ENCODE assay signal across 7 mouse cellular contexts in the genomic region with DNA sequence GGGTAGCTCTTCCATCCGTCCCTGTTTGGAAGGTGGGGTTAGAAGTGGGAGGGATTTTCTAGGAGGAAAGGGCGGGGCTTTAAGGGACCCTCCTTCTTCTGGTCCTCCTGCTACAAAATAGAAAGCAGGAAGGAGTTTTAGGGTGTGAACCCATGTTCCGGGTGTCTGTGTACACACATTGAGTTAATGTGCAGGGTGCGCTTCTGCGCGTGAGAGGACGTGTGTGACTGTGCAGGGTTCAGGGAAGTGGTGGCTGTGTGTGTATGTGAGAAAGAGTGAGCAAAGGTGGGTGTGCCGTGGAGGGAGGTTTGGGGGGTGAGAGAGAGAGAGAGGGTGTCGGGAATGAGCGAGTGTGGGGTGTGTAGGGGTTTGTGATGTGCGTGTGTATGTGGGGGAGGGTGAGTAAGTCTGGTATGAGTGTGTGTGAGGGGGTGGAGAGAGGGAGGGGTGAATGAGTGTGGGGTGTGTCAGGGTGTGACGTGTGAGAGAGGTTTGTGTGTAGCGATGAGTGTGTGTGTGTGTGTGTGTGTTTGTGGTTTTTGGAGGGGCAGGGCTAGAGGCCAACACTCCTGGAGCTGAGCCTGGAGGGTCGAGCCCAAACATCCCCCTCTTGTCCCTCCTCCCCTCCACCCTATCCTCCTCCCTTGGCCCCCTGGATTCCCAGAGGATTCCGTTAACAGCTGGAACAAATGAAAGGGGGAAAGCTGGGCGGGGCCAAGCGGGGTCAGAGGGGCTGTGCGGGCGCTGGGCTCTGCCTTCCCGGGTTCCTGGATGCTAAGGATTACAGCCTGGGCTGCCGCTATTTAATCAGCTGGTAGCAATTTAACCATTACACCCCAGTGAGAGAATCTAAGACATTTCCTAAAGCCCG.
DNase-seq lines count a peak whose midpoint lies in the region; ATAC-seq lines count a peak whose summit lies in the region.

No protein-coding gene starts in this region.

- peak; percentile 33 for DNase-seq in adrenal gland, adult 2 months
- DNase-seq in forebrain, embryonic 10.5 days (ENCODE audit: extremely low spot score, low spot score), result peak; percentile 84
- DNase-seq in heart, postnatal 25 days (ENCODE audit: low spot score), result peak; percentile 60
- peak; percentile 87 for DNase-seq in limb, embryonic 10.5 days (ENCODE audit: low spot score)
- DNase-seq in midbrain, embryonic 10.5 days (ENCODE audit: low spot score), result peak; percentile 86
- DNase-seq in left cerebral cortex, postnatal 36 days (ENCODE audit: low spot score in 2 of 2), result no peak

- no peaks in the 10 kb centered on the region for H3K36me3 ChIP-seq in forebrain, embryonic 10.5 days (replicated peaks)
- no peaks in the 10 kb centered on the region for H3K36me3 ChIP-seq in limb, embryonic 10.5 days
- H3K36me3 ChIP-seq in midbrain, embryonic 10.5 days, result no peaks in the 10 kb centered on the region
- H3K36me3 ChIP-seq in stomach, embryonic 15.5 days, result no peaks in the 10 kb centered on the region

- no peaks in the 10 kb centered on the region for H3K9me3 ChIP-seq in forebrain, embryonic 10.5 days
- H3K9me3 ChIP-seq in limb, embryonic 10.5 days (replicated peaks), result no peaks in the 10 kb centered on the region
- H3K9me3 ChIP-seq in midbrain, embryonic 10.5 days (replicated peaks), result no peaks in the 10 kb centered on the region
- no peaks in the 10 kb centered on the region for H3K9me3 ChIP-seq in stomach, embryonic 15.5 days

- 4% methylated on average over 22 of the region's 22 CpGs for WGBS in forebrain, embryonic 10.5 days
- WGBS in limb, embryonic 10.5 days, result 2% methylated on average over 22 of the region's 22 CpGs
- 4% methylated on average over 22 of the region's 22 CpGs for WGBS in midbrain, embryonic 10.5 days
- 4% methylated on average over 21 of the region's 22 CpGs for WGBS in stomach, embryonic 15.5 days

- H3K4me2 ChIP-seq in stomach, embryonic 15.5 days, result peak overlapping the region; percentile 58

- peak overlapping the region; percentile 88 for H3K27ac ChIP-seq in forebrain, embryonic 10.5 days
- peak overlapping the region; percentile 89 for H3K27ac ChIP-seq in limb, embryonic 10.5 days
- H3K27ac ChIP-seq in midbrain, embryonic 10.5 days (replicated peaks), result peak overlapping the region; percentile 86
- peak overlapping the region; percentile 65; the same call in 1 of the 2 replicates for H3K27ac ChIP-seq in stomach, embryonic 15.5 days

- peak; percentile 76 for ATAC-seq in stomach, embryonic 15.5 days (ENCODE audit: insufficient read depth, low FRiP score, low read depth)

- H3K4me1 ChIP-seq in forebrain, embryonic 10.5 days, result peaks cover 76% of the 10 kb centered on the region
- peaks cover 73% of the 10 kb centered on the region for H3K4me1 ChIP-seq in limb, embryonic 10.5 days
- peaks cover 41% of the 10 kb centered on the region for H3K4me1 ChIP-seq in midbrain, embryonic 10.5 days
- H3K4me1 ChIP-seq in stomach, embryonic 15.5 days, result peaks cover 29% of the 10 kb centered on the region

- no peak overlapping the region for H3K9ac ChIP-seq in stomach, embryonic 15.5 days

- H3K27me3 ChIP-seq in forebrain, embryonic 10.5 days (ENCODE audit: poor library complexity, severe bottlenecking), result peaks cover 25% of the 10 kb centered on the region
- no peaks in the 10 kb centered on the region for H3K27me3 ChIP-seq in limb, embryonic 10.5 days (ENCODE audit: low read depth, poor library complexity, severe bottlenecking)
- peaks cover 32% of the 10 kb centered on the region for H3K27me3 ChIP-seq in midbrain, embryonic 10.5 days (ENCODE audit: low read depth, poor library complexity, severe bottlenecking)
- no peaks in the 10 kb centered on the region for H3K27me3 ChIP-seq in stomach, embryonic 15.5 days (replicated peaks)

- intact Hi-C loops in heart, postnatal 25 days (cut with DNase I), result loop anchor here (5.0 kb wide), 1 partner anchor 133 kb away; no protein-coding TSS in a partner anchor
- intact Hi-C loops in left cerebral cortex, postnatal 36 days (cut with DNase I), result no loop called here

- H3K4me3 ChIP-seq in forebrain, embryonic 10.5 days, result peak overlapping the region; percentile 46
- H3K4me3 ChIP-seq in limb, embryonic 10.5 days, result peak overlapping the region; percentile 44
- H3K4me3 ChIP-seq in midbrain, embryonic 10.5 days, result peak overlapping the region; percentile 48
- peak overlapping the region; percentile 31 for H3K4me3 ChIP-seq in stomach, embryonic 15.5 days (replicated peaks)

Comparison
In these comparisons a context has a peak if more than half of its experiments do, and no peak if none do; other contexts are left out.
1. DNase-seq: peak in adrenal gland, adult 2 months (single experiment), forebrain, embryonic 10.5 days (single experiment), heart, postnatal 25 days (single experiment), limb, embryonic 10.5 days (single experiment) and midbrain, embryonic 10.5 days (single experiment); none in left cerebral cortex, postnatal 36 days (0 of 2).
2. Peak in every context shown above with its lines, with median percentiles within 50 percentile points of each other: H3K27ac ChIP-seq and H3K4me3 ChIP-seq.